9 mouse cellular contexts compared by ENCODE assay signal in the genomic region with DNA sequence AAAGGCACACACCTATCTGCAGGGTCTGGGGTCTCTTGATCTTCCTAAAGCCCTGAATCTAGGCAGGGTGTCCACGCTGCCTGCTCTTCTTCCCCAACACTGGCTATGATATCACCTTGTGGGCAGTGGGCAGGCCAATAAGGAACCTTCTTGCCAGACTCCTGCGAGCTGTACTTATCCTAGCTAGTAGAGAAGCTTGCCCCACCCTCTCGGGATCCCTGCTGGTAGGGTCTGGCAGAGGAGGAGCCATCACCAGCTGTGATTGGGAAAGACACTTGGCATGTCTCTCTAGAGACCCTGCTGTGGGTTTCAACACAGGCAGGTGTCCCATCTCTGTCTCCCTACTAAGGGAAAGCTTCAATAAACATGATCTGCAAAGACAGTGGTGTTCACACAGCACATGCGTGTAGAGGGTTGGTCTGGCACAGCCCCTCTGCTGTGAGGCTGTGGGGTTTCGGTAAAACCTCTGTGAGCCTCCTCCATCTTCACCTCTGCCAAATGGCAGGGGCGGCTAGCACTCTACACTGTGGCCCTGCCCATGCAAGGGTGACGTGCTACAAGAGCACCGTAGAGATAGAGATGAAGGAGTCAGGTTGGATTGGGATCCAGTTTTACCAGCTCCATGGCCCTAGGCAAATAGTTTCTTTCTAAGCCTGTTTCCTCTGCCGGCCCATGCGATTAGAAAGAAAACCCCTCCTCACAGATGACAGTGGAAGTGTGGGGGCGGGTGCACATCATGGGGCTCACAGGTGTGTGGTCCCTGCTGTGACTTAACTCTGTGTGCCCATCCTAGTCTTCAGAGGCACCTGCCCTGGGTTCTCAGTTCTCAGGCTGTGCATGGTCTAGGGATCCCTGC. TPM values are rescaled to one million over a fixed set of nuclear protein-coding genes. Genes with fewer than 3 reads are reported as not detected.
DNase-seq lines count a peak whose midpoint lies in the region; ATAC-seq and TF ChIP-seq lines count a peak whose summit lies in the region.
"Had no signal": no experiment of that assay in that cellular context is flagged by ENCODE, and none has a peak within 500 bp of the region (broad histone marks: within the 10 kb centered on the region; RNA-seq: fewer than 3 reads in every experiment).

No protein-coding gene starts in this region.

- no peaks in the 10 kb centered on the region for H3K36me3 ChIP-seq in heart, adult 2 months (ENCODE audit: control insufficient read depth, insufficient read depth, low read length)
- no peaks in the 10 kb centered on the region for H3K36me3 ChIP-seq in heart, embryonic 12.5 days
- no peaks in the 10 kb centered on the region for H3K36me3 ChIP-seq in midbrain, embryonic 13.5 days
- H3K36me3 ChIP-seq in midbrain, postnatal 0 days (ENCODE audit: insufficient read depth, low read length), result no peaks in the 10 kb centered on the region
- H3K36me3 ChIP-seq in liver, embryonic 11.5 days (ENCODE audit: control insufficient read depth, insufficient read depth, low read length), result no peaks in the 10 kb centered on the region

- TF ChIP-seq CTCF in heart, adult 2 months (IDR thresholded peaks at IDR 0.05), result no peak
- TF ChIP-seq CTCF in midbrain, postnatal 0 days (IDR thresholded peaks at IDR 0.05), result no peak

- H3K4me2 ChIP-seq in heart, embryonic 12.5 days, result no peak overlapping the region
- H3K4me2 ChIP-seq in midbrain, embryonic 13.5 days (replicated peaks), result no peak overlapping the region
- H3K4me2 ChIP-seq in midbrain, postnatal 0 days (ENCODE audit: low read depth, low read length, poor library complexity, severe bottlenecking), result no peak overlapping the region
- H3K4me2 ChIP-seq in liver, embryonic 11.5 days, result peak overlapping the region; percentile 90

- 70% methylated on average over 11 of the region's 11 CpGs for WGBS in heart, adult 2 months
- 56% methylated on average over 11 of the region's 11 CpGs for WGBS in heart, embryonic 12.5 days
- 77% methylated on average over 11 of the region's 11 CpGs for WGBS in midbrain, embryonic 13.5 days
- WGBS in midbrain, postnatal 0 days, result 66% methylated on average over 11 of the region's 11 CpGs
- 50% methylated on average over 11 of the region's 11 CpGs for WGBS in liver, embryonic 11.5 days

- H3K4me1 ChIP-seq in heart, adult 2 months (ENCODE audit: control insufficient read depth, insufficient read depth, low read length), result peaks cover 26% of the 10 kb centered on the region
- H3K4me1 ChIP-seq in heart, embryonic 12.5 days (replicated peaks), result peaks cover 47% of the 10 kb centered on the region
- peaks cover 53% of the 10 kb centered on the region for H3K4me1 ChIP-seq in midbrain, embryonic 13.5 days (replicated peaks)
- peaks cover 29% of the 10 kb centered on the region for H3K4me1 ChIP-seq in midbrain, postnatal 0 days (ENCODE audit: insufficient read depth, low read length)
- peaks cover 84% of the 10 kb centered on the region for H3K4me1 ChIP-seq in liver, embryonic 11.5 days (replicated peaks; ENCODE audit: control insufficient read depth, insufficient read depth, low read length)

- intact Hi-C loops in heart, adult 2 months (cut with DNase I), result no loop called here

- H3K9ac ChIP-seq in heart, adult 2 months (ENCODE audit: low read depth, low read length), result no peak overlapping the region
- no peak overlapping the region for H3K9ac ChIP-seq in heart, embryonic 12.5 days
- no peak overlapping the region; the same call in 1 of the 2 replicates for H3K9ac ChIP-seq in midbrain, embryonic 13.5 days (replicated peaks)
- H3K9ac ChIP-seq in midbrain, postnatal 0 days (replicated peaks; ENCODE audit: low read length, poor library complexity, severe bottlenecking), result no peak overlapping the region
- H3K9ac ChIP-seq in liver, embryonic 11.5 days (ENCODE audit: low read depth, low read length), result no peak overlapping the region

- H3K4me3 ChIP-seq in heart, adult 2 months, result no peak overlapping the region
- H3K4me3 ChIP-seq in heart, embryonic 12.5 days, result no peak overlapping the region
- H3K4me3 ChIP-seq in midbrain, embryonic 13.5 days (replicated peaks), result no peak overlapping the region
- no peak overlapping the region for H3K4me3 ChIP-seq in midbrain, postnatal 0 days (ENCODE audit: low read depth, low read length)
- H3K4me3 ChIP-seq in liver, embryonic 11.5 days (ENCODE audit: low read depth, low read length), result no peak overlapping the region

- ATAC-seq in heart, embryonic 12.5 days (ENCODE audit: insufficient number of reproducible peaks, low FRiP score), result no peak
- ATAC-seq in midbrain, embryonic 13.5 days, result no peak
- no peak for ATAC-seq in midbrain, postnatal 0 days (ENCODE audit: low FRiP score)
- ATAC-seq in liver, embryonic 11.5 days (replicated peaks; ENCODE audit: low FRiP score), result no peak
- no peak for ATAC-seq in erythroblast, adult 5-6 weeks (replicated peaks; ENCODE audit: low FRiP score, poor library complexity, severe bottlenecking)

- no peaks in the 10 kb centered on the region for H3K79me2 ChIP-seq in heart, adult 2 months (replicated peaks; ENCODE audit: control insufficient read depth, insufficient read depth, low read length)

- TF ChIP-seq POLR2A in heart, adult 2 months (IDR thresholded peaks at IDR 0.05; ENCODE audit: insufficient read depth, low read depth, low read length), result no peak

- no peaks in the 10 kb centered on the region for H3K27me3 ChIP-seq in heart, adult 2 months (ENCODE audit: control insufficient read depth, insufficient read depth, low read length)
- no peaks in the 10 kb centered on the region for H3K27me3 ChIP-seq in heart, embryonic 12.5 days (replicated peaks)
- H3K27me3 ChIP-seq in midbrain, embryonic 13.5 days, result no peaks in the 10 kb centered on the region
- H3K27me3 ChIP-seq in midbrain, postnatal 0 days (ENCODE audit: insufficient read depth, low read length), result no peaks in the 10 kb centered on the region
- no peaks in the 10 kb centered on the region for H3K27me3 ChIP-seq in liver, embryonic 11.5 days (replicated peaks; ENCODE audit: control insufficient read depth, insufficient read depth, low read length)

- TF ChIP-seq EP300 in heart, adult 2 months (IDR thresholded peaks at IDR 0.05; ENCODE audit: insufficient read depth, low read depth, low read length), result no peak

- no peaks in the 10 kb centered on the region for H3K9me3 ChIP-seq in heart, embryonic 12.5 days (replicated peaks)
- no peaks in the 10 kb centered on the region for H3K9me3 ChIP-seq in midbrain, embryonic 13.5 days
- H3K9me3 ChIP-seq in midbrain, postnatal 0 days (ENCODE audit: low read length), result no peaks in the 10 kb centered on the region
- H3K9me3 ChIP-seq in liver, embryonic 11.5 days (ENCODE audit: control insufficient read depth, low read length), result no peaks in the 10 kb centered on the region

- no peak for DNase-seq in heart, adult 2 months
- DNase-seq in midbrain, postnatal 0 days (ENCODE audit: low spot score), result no peak
- DNase-seq in liver, embryonic 11.5 days (ENCODE audit: low spot score), result no peak
- peak; percentile 69 for DNase-seq in thymus, postnatal 4 days
- no peak for DNase-seq in c-Kit-positive CD71-positive TER-119-positive erythroid progenitor cells, embryonic 14.5 days (ENCODE audit: low spot score)
- DNase-seq: right cerebral cortex, postnatal 4 days had no signal

- H3K27ac ChIP-seq in heart, adult 2 months, result peak overlapping the region; percentile 93
- H3K27ac ChIP-seq in heart, embryonic 12.5 days (ENCODE audit: poor library complexity, severe bottlenecking), result no peak overlapping the region
- H3K27ac ChIP-seq in midbrain, embryonic 13.5 days, result 0 out of 2 replicates have a peak overlapping the region, but pooled peaks have one; percentile 96
- no peak overlapping the region for H3K27ac ChIP-seq in midbrain, postnatal 0 days (ENCODE audit: low read depth, low read length)
- H3K27ac ChIP-seq in liver, embryonic 11.5 days (ENCODE audit: low read depth, low read length), result peak overlapping the region; percentile 16; the same call in 1 of the 2 replicates

RNA-seq across cellular contexts. Expression of a gene that starts 16.3 kb away (rescaled TPM):
- 10 to 100 TPM; 52.1 to 67.8 TPM for total RNA-seq in heart, adult 2 months (2021)
- 96.1 and 107 TPM in 2 replicates for polyA plus RNA-seq in heart, adult 2 months (2012; rRNA removed)
- 4.9 and 6.0 TPM in 2 replicates for polyA plus RNA-seq in heart, embryonic 12.5 days (2016; fragmentation: Nextera tagmentation; extraction: Ambion mirVana)
- 189 and 212 TPM in 2 replicates for polyA plus RNA-seq in midbrain, embryonic 13.5 days (2015; fragmentation: Nextera tagmentation; extraction: Ambion mirVana)
- total RNA-seq in midbrain, postnatal 0 days (2014; rRNA removed), result 218 and 247 TPM in 2 replicates
- polyA plus RNA-seq in midbrain, postnatal 0 days (2015; fragmentation: Nextera tagmentation; extraction: Ambion mirVana), result 114 and 125 TPM in 2 replicates
- 125 and 137 TPM in 2 replicates for polyA plus RNA-seq in liver, embryonic 11.5 days (2014; fragmentation: Nextera tagmentation; extraction: Ambion mirVana)
- total RNA-seq in erythroblast, adult 5-6 weeks (2015; ENCODE audit: low replicate concordance), result 28.2 and 32.1 TPM in 2 replicates
- 7.1 and 7.5 TPM in 2 replicates for total RNA-seq in erythroblast, adult 5-6 weeks (2017; ENCODE audit: low replicate concordance)

RNA-seq across cellular contexts. Expression of a gene that starts 26.7 kb away (rescaled TPM):
- 1 to 10 TPM; 1.3 to 2.5 TPM for total RNA-seq in heart, adult 2 months (2021)
- polyA plus RNA-seq in heart, adult 2 months (2012; rRNA removed), result 4.3 and 4.9 TPM in 2 replicates
- polyA plus RNA-seq in heart, embryonic 12.5 days (2016; fragmentation: Nextera tagmentation; extraction: Ambion mirVana), result 2.7 and 3.1 TPM in 2 replicates
- 0.96 and 1.3 TPM in 2 replicates for polyA plus RNA-seq in midbrain, embryonic 13.5 days (2015; fragmentation: Nextera tagmentation; extraction: Ambion mirVana)
- total RNA-seq in midbrain, postnatal 0 days (2014; rRNA removed), result 1.5 and 1.7 TPM in 2 replicates
- 0.59 and 0.88 TPM in 2 replicates for polyA plus RNA-seq in midbrain, postnatal 0 days (2015; fragmentation: Nextera tagmentation; extraction: Ambion mirVana)
- 11.8 and 11.9 TPM in 2 replicates for polyA plus RNA-seq in liver, embryonic 11.5 days (2014; fragmentation: Nextera tagmentation; extraction: Ambion mirVana)
- total RNA-seq in erythroblast, adult 5-6 weeks (2015; ENCODE audit: low replicate concordance), result 24.2 and 30.9 TPM in 2 replicates
- 20.9 and 34.9 TPM in 2 replicates for total RNA-seq in erythroblast, adult 5-6 weeks (2017; ENCODE audit: low replicate concordance)

Comparison
In these comparisons a context has a peak if more than half of its experiments do, and no peak if none do; other contexts are left out.
1. H3K27ac ChIP-seq: peak in heart, adult 2 months (single experiment), midbrain, embryonic 13.5 days (single experiment) and liver, embryonic 11.5 days (single experiment); none in heart, embryonic 12.5 days (single experiment) and midbrain, postnatal 0 days (single experiment).
2. RNA of a gene that starts 16.3 kb away (polyA plus RNA-seq): 189 to 212 TPM in midbrain, embryonic 13.5 days, 125 to 137 TPM in liver, embryonic 11.5 days, 114 to 125 TPM in midbrain, postnatal 0 days and 96.1 to 107 TPM in heart, adult 2 months; 4.9 to 6.0 TPM in heart, embryonic 12.5 days; every median in the first group is over 10 times any median in the second.